Mouse (Mus musculus): ENCODE results near the gene Bub1b. TPM values are rescaled to one million over a fixed set of nuclear protein-coding genes. Genes with fewer than 3 reads are reported as not detected.

Gene Bub1b
- total RNA-seq, 2 experiments from 2014 or later = 0.25 to 0.38 TPM

- no peak for DNase-seq
- TF ChIP-seq CTCF (IDR thresholded peaks at IDR 0.05) = no peak
- no peak overlapping the region for H3K4me3 ChIP-seq
- intact Hi-C loops (cut with DNase I) = no loop called here
- no peak overlapping the region for H3K27ac ChIP-seq
Measured at GRCm38 (mm10) chr2:118572183-118572836, 25.7 kb upstream of the Bub1b start.

GRCm38 (mm10) chr2:118573135-118573534, 24.9 kb upstream of the Bub1b start:
- no peak overlapping the region for H3K27ac ChIP-seq
- DNase-seq = no peak
- intact Hi-C loops (cut with DNase I) = no loop called here
- H3K4me3 ChIP-seq = no peak overlapping the region
- TF ChIP-seq CTCF (IDR thresholded peaks at IDR 0.05) = no peak

GRCm38 (mm10) chr2:118586013-118586412, 12.0 kb upstream of the Bub1b start:
- intact Hi-C loops (cut with DNase I) = no loop called here

GRCm38 (mm10) chr2:118587686-118588085, 10.3 kb upstream of the Bub1b start:
- intact Hi-C loops (cut with DNase I) = no loop called here

More at GRCm38 (mm10) chr2:118586013-118586412, 12.0 kb upstream of the Bub1b start:
- Histone ChIP-seq H3K27ac (no peak overlapping the region), H3K4me3 (no peak overlapping the region)
- DNase-seq = no peak
- TF ChIP-seq CTCF (IDR thresholded peaks at IDR 0.05) = no peak

GRCm38 (mm10) chr2:118591083-118591482, 6.9 kb upstream of the Bub1b start:
- Histone ChIP-seq H3K4me3 (no peak overlapping the region), H3K27ac (no peak overlapping the region)
- intact Hi-C loops (cut with DNase I) = no loop called here
- TF ChIP-seq CTCF (IDR thresholded peaks at IDR 0.05) = no peak
- no peak for DNase-seq

More at GRCm38 (mm10) chr2:118587686-118588085, 10.3 kb upstream of the Bub1b start:
- no peak for DNase-seq
- no peak for TF ChIP-seq CTCF (IDR thresholded peaks at IDR 0.05)
- H3K4me3 ChIP-seq = no peak overlapping the region
- no peak overlapping the region for H3K27ac ChIP-seq

GRCm38 (mm10) chr2:118599087-118599486, 1.1 kb downstream of the Bub1b start:
- no peak for DNase-seq
- no peak for TF ChIP-seq CTCF (IDR thresholded peaks at IDR 0.05)
- no peak overlapping the region for H3K4me3 ChIP-seq
- no peak overlapping the region for H3K27ac ChIP-seq
- intact Hi-C loops (cut with DNase I) = loop anchor here (5.0 kb wide), 1 partner anchor 52 kb away; the partner anchor contains the start of gene Bmf

- no peak overlapping the region for H3K27ac ChIP-seq
- no peak for DNase-seq
- H3K4me3 ChIP-seq = no peak overlapping the region
- intact Hi-C loops (cut with DNase I) = no loop called here
- no peak for TF ChIP-seq CTCF (IDR thresholded peaks at IDR 0.05)
Measured at GRCm38 (mm10) chr2:118601599-118602263, 3.7 kb downstream of the Bub1b start.

- intact Hi-C loops (cut with DNase I) = no loop called here
- no peak overlapping the region for H3K4me3 ChIP-seq
- no peak overlapping the region for H3K27ac ChIP-seq
- no peak for TF ChIP-seq CTCF (IDR thresholded peaks at IDR 0.05)
- DNase-seq = no peak
Measured at GRCm38 (mm10) chr2:118604091-118604490, 6.1 kb downstream of the Bub1b start.

- Histone ChIP-seq H3K27ac (no peak overlapping the region), H3K4me3 (no peak overlapping the region)
- peak; percentile 52 for DNase-seq
- TF ChIP-seq CTCF (IDR thresholded peaks at IDR 0.05) = peak; percentile 92
- intact Hi-C loops (cut with DNase I) = loop anchor here (1.0 kb wide), 1 partner anchor 119 kb away; no protein-coding TSS in a partner anchor
Measured at GRCm38 (mm10) chr2:118606032-118606431, 8.0 kb downstream of the Bub1b start.

- TF ChIP-seq CTCF (IDR thresholded peaks at IDR 0.05) = no peak
- no peak overlapping the region for H3K4me3 ChIP-seq
- H3K27ac ChIP-seq = no peak overlapping the region
- no peak for DNase-seq
- intact Hi-C loops (cut with DNase I) = loop anchor here (1.0 kb wide), 1 partner anchor 120 kb away; no protein-coding TSS in a partner anchor
Measured at GRCm38 (mm10) chr2:118606976-118607375, 9.0 kb downstream of the Bub1b start.

GRCm38 (mm10) chr2:118618013-118618412, 20.0 kb downstream of the Bub1b start:
- intact Hi-C loops (cut with DNase I) = no loop called here
- Histone ChIP-seq H3K27ac (no peak overlapping the region), H3K4me3 (no peak overlapping the region)
- no peak for TF ChIP-seq CTCF (IDR thresholded peaks at IDR 0.05)
- no peak for DNase-seq

- intact Hi-C loops (cut with DNase I) = no loop called here
- no peak for TF ChIP-seq CTCF (IDR thresholded peaks at IDR 0.05)
- no peak for DNase-seq
- Histone ChIP-seq H3K27ac (no peak overlapping the region), H3K4me3 (no peak overlapping the region)
Measured at GRCm38 (mm10) chr2:118620101-118620500, 22.1 kb downstream of the Bub1b start.

- TF ChIP-seq CTCF (IDR thresholded peaks at IDR 0.05) = no peak
- no peak for DNase-seq
- Histone ChIP-seq H3K27ac (no peak overlapping the region), H3K4me3 (no peak overlapping the region)
- intact Hi-C loops (cut with DNase I) = no loop called here
Measured at GRCm38 (mm10) chr2:118620608-118621007, 22.6 kb downstream of the Bub1b start.
